Mouse (Mus musculus): Measurements from ENCODE around the gene Mical3. TPM values are rescaled to one million over a fixed set of nuclear protein-coding genes. Genes with fewer than 3 reads are reported as not detected.

Mical3 gene
- polyA plus RNA-seq, 1 experiment from 2014 or later, result 37.0 TPM

DNA sequence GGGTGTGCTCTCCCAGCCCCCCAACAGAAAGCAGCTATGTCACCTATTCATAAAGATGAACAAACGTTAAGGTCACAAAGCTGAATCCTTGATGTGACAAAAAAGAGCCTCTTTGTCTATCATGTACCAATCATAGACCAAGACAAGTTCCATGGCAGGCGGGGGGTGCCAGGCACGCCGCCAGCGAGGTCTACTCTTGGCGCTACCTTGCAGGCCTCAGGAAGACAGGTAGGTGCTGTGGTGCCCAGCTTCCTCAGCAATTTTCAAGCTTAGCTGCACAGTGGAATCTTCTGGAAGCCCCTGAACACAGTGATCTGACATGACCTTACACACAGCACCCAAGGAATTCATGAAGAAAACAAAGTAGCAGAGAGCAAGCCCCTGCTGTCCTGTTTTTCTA lies 224.3 kb downstream of the Mical3 start:
- WGBS, result 93% methylated on average over 6 of the region's 6 CpGs
- Histone ChIP-seq H3K4me2 (ENCODE audit: low read length) (no peak overlapping the region), H3K9me3 (replicated peaks; ENCODE audit: control insufficient read depth, low read length, poor library complexity, severe bottlenecking) (no peaks in the 10 kb centered on the region), H3K36me3 (ENCODE audit: control insufficient read depth, insufficient read depth, low read length) (no peaks in the 10 kb centered on the region), H3K4me1 (ENCODE audit: control insufficient read depth, insufficient read depth, low read length) (no peaks in the 10 kb centered on the region), H3K27ac (ENCODE audit: low read length) (no peak overlapping the region), H3K9ac (ENCODE audit: low read depth, low read length) (no peak overlapping the region), H3K4me3 (ENCODE audit: low read depth, low read length) (no peak overlapping the region), H3K27me3 (ENCODE audit: control insufficient read depth, insufficient read depth, low read depth, low read length) (no peaks in the 10 kb centered on the region)
- no peak for ATAC-seq

DNA sequence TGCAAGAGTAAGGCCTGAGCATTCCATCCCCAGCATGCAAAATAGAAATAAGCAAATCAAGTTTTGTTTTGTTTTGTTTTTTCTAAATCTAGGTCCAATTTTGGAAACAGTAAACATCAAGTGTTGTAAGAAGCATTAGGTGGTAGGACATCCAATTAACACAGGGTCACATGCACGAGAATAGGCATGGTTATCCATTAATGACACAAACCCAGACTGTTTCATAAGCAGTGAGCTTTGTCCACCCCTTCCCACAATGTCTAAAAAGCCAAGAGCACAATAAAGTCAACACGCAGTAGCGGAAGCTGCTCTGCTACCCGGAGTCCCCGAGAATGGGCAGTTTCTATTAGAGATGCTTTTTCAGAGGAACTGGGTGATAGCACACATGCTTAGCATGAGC lies 225.7 kb downstream of the Mical3 start:
- Histone ChIP-seq H3K4me2 (ENCODE audit: low read length) (no peak overlapping the region), H3K36me3 (ENCODE audit: control insufficient read depth, insufficient read depth, low read length) (no peaks in the 10 kb centered on the region), H3K4me3 (ENCODE audit: low read depth, low read length) (no peak overlapping the region), H3K27ac (ENCODE audit: low read length) (no peak overlapping the region), H3K4me1 (ENCODE audit: control insufficient read depth, insufficient read depth, low read length) (no peaks in the 10 kb centered on the region), H3K9ac (ENCODE audit: low read depth, low read length) (no peak overlapping the region), H3K27me3 (ENCODE audit: control insufficient read depth, insufficient read depth, low read depth, low read length) (no peaks in the 10 kb centered on the region), H3K9me3 (replicated peaks; ENCODE audit: control insufficient read depth, low read length, poor library complexity, severe bottlenecking) (no peaks in the 10 kb centered on the region)
- 82% methylated on average over 5 of the region's 5 CpGs for whole genome bisulfite sequencing
- ATAC-seq, result no peak

DNA sequence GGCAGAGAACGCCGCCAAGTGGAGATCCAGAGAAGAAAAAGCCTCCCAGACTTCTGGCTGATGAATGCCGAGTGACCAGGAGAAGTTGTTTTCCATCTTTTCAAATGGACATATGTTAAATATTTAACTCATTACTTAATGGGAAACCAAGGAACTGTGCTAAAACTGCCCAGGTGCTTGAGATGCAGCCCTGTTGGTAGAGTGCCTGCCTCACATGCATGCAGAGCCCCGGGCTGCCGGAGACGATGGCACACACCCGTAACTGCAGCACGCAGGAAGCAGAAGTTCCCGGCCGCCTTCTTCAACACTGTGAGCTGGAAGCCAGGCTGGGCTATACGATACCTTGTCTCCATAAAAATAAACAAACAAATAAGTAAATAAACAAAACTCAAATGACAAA lies 226.8 kb downstream of the Mical3 start:
- Histone ChIP-seq H3K27ac (ENCODE audit: low read length) (no peak overlapping the region), H3K4me2 (ENCODE audit: low read length) (no peak overlapping the region), H3K9ac (ENCODE audit: low read depth, low read length) (no peak overlapping the region), H3K4me1 (ENCODE audit: control insufficient read depth, insufficient read depth, low read length) (no peaks in the 10 kb centered on the region), H3K4me3 (ENCODE audit: low read depth, low read length) (no peak overlapping the region), H3K36me3 (ENCODE audit: control insufficient read depth, insufficient read depth, low read length) (no peaks in the 10 kb centered on the region), H3K9me3 (replicated peaks; ENCODE audit: control insufficient read depth, low read length, poor library complexity, severe bottlenecking) (no peaks in the 10 kb centered on the region), H3K27me3 (ENCODE audit: control insufficient read depth, insufficient read depth, low read depth, low read length) (no peaks in the 10 kb centered on the region)
- no peak for ATAC-seq
- WGBS, result 92% methylated on average over 11 of the region's 11 CpGs

DNA sequence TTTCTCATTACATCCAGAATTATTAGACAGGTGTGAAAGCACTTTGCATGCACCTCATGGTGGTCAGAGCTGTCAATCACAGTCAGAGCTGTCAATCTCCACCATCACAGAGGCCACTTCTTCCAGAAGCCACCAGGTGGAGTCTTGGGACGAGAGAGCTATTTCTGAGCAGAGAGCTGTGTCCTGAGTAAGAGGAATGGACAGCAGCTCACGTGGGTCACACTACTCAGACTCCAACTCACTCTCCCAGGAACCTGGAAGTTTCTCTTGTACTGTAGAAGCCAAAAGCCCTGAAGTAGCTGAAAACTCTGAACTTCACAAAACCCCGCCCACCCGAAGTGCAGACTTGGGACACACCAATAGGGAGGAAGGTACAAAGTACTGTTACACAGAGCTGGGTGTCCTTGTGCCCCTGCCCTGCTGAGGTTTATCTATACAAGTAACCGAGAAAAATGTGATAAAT lies 227.3 kb downstream of the Mical3 start:
- no peak overlapping the region for H3K4me3 ChIP-seq (ENCODE audit: low read depth, low read length)
- no peak overlapping the region for H3K4me2 ChIP-seq (ENCODE audit: low read length)
- WGBS, result 59% methylated on average over 5 of the region's 5 CpGs
- H3K4me1 ChIP-seq (ENCODE audit: control insufficient read depth, insufficient read depth, low read length), result no peaks in the 10 kb centered on the region
- H3K27me3 ChIP-seq (ENCODE audit: control insufficient read depth, insufficient read depth, low read depth, low read length), result no peaks in the 10 kb centered on the region
- no peak overlapping the region for H3K9ac ChIP-seq (ENCODE audit: low read depth, low read length)
- no peak overlapping the region for H3K27ac ChIP-seq (ENCODE audit: low read length)
- H3K9me3 ChIP-seq (replicated peaks; ENCODE audit: control insufficient read depth, low read length, poor library complexity, severe bottlenecking), result no peaks in the 10 kb centered on the region
- no peak for ATAC-seq
- no peaks in the 10 kb centered on the region for H3K36me3 ChIP-seq (ENCODE audit: control insufficient read depth, insufficient read depth, low read length)

DNA sequence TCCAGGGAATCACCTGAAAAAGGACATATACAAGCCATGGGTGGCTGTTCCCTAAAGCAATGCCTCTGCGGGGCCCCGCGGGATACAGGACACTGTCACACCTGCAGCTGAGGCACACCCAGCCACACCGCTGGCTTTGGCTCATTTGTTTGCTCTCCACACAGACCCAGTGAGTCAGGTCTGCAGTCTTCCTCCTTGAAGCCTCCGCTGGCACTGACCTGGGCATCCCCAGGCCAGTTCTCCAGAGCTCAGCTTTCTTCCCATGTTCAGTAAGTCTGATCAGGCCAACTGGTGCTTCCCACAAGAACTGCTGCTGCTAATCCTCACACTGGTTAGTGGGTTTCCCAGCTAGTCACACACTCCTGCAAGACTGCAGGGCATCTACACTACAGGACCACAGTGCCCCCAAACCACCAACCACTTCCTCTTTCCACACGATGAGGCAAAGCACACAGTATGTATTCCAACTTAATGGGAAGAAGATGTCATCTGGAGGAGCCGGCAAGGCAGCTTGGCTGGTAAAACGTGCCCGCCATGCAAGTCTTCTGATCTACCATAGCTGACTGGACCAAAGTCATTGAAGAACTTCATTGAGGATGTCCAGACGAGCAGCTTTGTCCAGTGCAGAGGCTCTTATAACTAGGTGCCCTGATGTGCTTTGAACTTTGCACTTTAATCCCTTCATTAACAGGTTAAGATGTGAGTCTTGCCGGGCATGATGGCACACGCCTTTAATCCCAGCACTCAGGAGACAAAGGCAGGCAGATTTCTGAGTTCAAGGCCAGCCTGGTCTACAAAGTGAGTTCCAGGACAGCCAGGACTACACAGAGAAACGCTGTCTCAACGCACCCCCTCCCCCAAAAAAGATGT lies 228.8 kb downstream of the Mical3 start:
- Histone ChIP-seq H3K36me3 (ENCODE audit: control insufficient read depth, insufficient read depth, low read length) (no peaks in the 10 kb centered on the region), H3K9me3 (replicated peaks; ENCODE audit: control insufficient read depth, low read length, poor library complexity, severe bottlenecking) (no peaks in the 10 kb centered on the region), H3K27ac (ENCODE audit: low read length) (no peak overlapping the region), H3K4me3 (ENCODE audit: low read depth, low read length) (no peak overlapping the region), H3K4me1 (ENCODE audit: control insufficient read depth, insufficient read depth, low read length) (no peaks in the 10 kb centered on the region), H3K4me2 (ENCODE audit: low read length) (no peak overlapping the region), H3K9ac (ENCODE audit: low read depth, low read length) (no peak overlapping the region), H3K27me3 (ENCODE audit: control insufficient read depth, insufficient read depth, low read depth, low read length) (no peaks in the 10 kb centered on the region)
- WGBS, result 87% methylated on average over 14 of the region's 14 CpGs
- ATAC-seq, result no peak

DNA sequence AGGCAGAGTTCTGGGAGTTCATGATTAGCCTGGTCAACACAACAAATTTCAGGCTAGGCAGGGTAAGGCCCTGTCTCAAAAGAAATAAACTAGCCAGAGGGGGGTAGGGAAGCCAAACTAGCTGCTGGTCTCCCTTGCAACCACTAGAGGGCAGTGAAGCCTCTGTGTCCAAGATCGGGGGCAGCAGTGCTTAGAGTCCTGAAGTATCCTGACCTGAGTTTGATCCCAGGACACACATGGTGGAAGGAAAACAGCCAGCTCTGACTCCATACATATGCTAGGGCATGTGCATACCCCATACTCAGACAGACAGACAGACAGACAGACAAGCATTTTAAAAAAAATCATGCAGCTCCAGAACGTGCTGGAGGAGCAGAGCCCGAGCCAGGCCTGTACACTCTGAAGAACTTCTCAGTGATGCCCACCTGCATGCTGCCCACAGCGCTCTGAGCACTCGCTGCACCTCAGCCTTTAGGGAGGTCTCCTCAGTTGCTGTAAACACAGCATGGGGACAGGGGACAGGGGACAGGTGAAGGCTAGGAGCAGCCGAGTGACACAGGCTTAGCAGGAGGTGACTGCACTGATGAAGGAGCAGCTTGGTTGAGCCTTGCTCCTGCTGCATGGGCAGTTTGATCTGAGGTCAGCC lies 232.5 kb downstream of the Mical3 start:
- Histone ChIP-seq H3K9me3 (replicated peaks; ENCODE audit: control insufficient read depth, low read length, poor library complexity, severe bottlenecking) (no peaks in the 10 kb centered on the region), H3K36me3 (ENCODE audit: control insufficient read depth, insufficient read depth, low read length) (peaks cover 3% of the 10 kb centered on the region; the same call in 1 of the 2 replicates), H3K9ac (ENCODE audit: low read depth, low read length) (no peak overlapping the region), H3K4me2 (ENCODE audit: low read length) (no peak overlapping the region), H3K27ac (ENCODE audit: low read length) (no peak overlapping the region), H3K27me3 (ENCODE audit: control insufficient read depth, insufficient read depth, low read depth, low read length) (no peaks in the 10 kb centered on the region), H3K4me1 (ENCODE audit: control insufficient read depth, insufficient read depth, low read length) (no peaks in the 10 kb centered on the region), H3K4me3 (ENCODE audit: low read depth, low read length) (no peak overlapping the region)
- 77% methylated on average over 6 of the region's 6 CpGs for WGBS
- ATAC-seq, result no peak

DNA sequence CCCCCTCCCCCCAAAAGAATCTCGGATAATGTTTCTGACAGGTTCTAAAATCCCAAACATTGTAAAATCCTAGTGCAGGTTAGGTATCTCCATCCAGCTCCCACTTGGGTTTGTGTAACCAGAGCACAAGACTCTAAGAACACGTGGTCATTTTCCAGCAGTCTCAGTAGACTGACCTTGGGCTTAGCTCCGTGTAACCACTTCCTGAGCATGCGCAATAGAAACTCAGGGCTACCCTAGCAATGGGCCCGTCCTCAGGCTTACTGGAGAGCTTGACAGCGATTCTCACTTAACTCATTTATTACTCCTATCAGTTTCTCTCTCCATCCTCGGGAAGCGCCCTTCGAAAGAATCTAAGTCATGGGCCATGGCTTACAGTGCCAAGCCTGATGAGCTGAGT lies 236.3 kb downstream of the Mical3 start:
- H3K27ac ChIP-seq (ENCODE audit: low read length), result no peak overlapping the region
- no peak overlapping the region for H3K9ac ChIP-seq (ENCODE audit: low read depth, low read length)
- no peak overlapping the region for H3K4me2 ChIP-seq (ENCODE audit: low read length)
- H3K36me3 ChIP-seq (ENCODE audit: control insufficient read depth, insufficient read depth, low read length), result peaks cover 14% of the 10 kb centered on the region; the same call in 1 of the 2 replicates
- H3K9me3 ChIP-seq (replicated peaks; ENCODE audit: control insufficient read depth, low read length, poor library complexity, severe bottlenecking), result no peaks in the 10 kb centered on the region
- no peak overlapping the region for H3K4me3 ChIP-seq (ENCODE audit: low read depth, low read length)
- H3K27me3 ChIP-seq (ENCODE audit: control insufficient read depth, insufficient read depth, low read depth, low read length), result no peaks in the 10 kb centered on the region
- H3K4me1 ChIP-seq (ENCODE audit: control insufficient read depth, insufficient read depth, low read length), result no peaks in the 10 kb centered on the region
- 95% methylated on average over 9 of the region's 9 CpGs for WGBS
- ATAC-seq, result no peak

DNA sequence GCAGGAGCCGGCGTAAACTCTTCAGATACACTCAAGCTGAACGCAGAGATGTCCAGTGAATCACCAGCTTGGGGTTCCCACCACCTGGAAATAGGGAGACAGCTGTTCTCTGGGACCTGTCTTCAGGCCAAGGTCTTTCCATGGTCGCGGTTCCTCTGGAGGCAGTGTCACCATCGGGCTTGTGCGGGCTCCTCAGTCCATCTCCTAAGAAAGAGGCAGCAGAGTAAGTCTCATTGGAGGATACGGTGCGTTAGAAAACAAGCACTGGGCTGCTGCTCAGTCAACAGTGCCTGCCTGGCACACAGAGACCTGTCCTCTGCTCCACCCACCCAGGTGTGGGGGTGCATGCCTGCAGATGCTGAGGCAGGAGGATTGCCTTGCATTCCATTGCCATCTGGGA lies 236.7 kb downstream of the Mical3 start:
- no peaks in the 10 kb centered on the region for H3K9me3 ChIP-seq (replicated peaks; ENCODE audit: control insufficient read depth, low read length, poor library complexity, severe bottlenecking)
- H3K36me3 ChIP-seq (ENCODE audit: control insufficient read depth, insufficient read depth, low read length), result peaks cover 14% of the 10 kb centered on the region; the same call in 1 of the 2 replicates
- no peaks in the 10 kb centered on the region for H3K4me1 ChIP-seq (ENCODE audit: control insufficient read depth, insufficient read depth, low read length)
- H3K9ac ChIP-seq (ENCODE audit: low read depth, low read length), result no peak overlapping the region
- WGBS, result 97% methylated on average over 9 of the region's 9 CpGs
- no peak overlapping the region for H3K4me2 ChIP-seq (ENCODE audit: low read length)
- ATAC-seq, result no peak
- H3K27me3 ChIP-seq (ENCODE audit: control insufficient read depth, insufficient read depth, low read depth, low read length), result no peaks in the 10 kb centered on the region
- no peak overlapping the region for H3K4me3 ChIP-seq (ENCODE audit: low read depth, low read length)
- no peak overlapping the region for H3K27ac ChIP-seq (ENCODE audit: low read length)

DNA sequence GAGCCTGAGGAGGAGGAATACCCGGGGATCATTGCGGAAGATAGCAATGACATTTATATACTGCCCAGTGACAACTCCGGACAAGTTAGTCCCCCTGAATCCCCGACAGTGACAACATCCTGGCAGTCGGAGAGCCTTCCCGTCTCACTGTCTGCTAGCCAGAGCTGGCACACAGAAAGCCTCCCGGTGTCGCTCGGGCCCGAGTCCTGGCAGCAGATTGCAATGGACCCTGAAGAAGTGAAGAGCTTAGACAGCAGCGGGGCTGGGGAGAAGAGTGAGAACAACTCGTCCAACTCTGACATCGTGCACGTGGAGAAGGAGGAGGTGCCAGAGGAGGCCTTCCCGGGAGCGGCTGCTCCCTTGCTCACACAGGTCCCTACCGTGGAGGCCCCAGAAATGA lies 244.1 kb downstream of the Mical3 start:
- no peak for ATAC-seq
- H3K9ac ChIP-seq (ENCODE audit: low read depth, low read length), result no peak overlapping the region
- H3K4me1 ChIP-seq (ENCODE audit: control insufficient read depth, insufficient read depth, low read length), result no peaks in the 10 kb centered on the region
- H3K4me2 ChIP-seq (ENCODE audit: low read length), result no peak overlapping the region
- H3K9me3 ChIP-seq (replicated peaks; ENCODE audit: control insufficient read depth, low read length, poor library complexity, severe bottlenecking), result no peaks in the 10 kb centered on the region
- H3K4me3 ChIP-seq (ENCODE audit: low read depth, low read length), result no peak overlapping the region
- peaks cover 25% of the 10 kb centered on the region for H3K36me3 ChIP-seq (ENCODE audit: control insufficient read depth, insufficient read depth, low read length)
- 94% methylated on average over 17 of the region's 17 CpGs for WGBS
- H3K27me3 ChIP-seq (ENCODE audit: control insufficient read depth, insufficient read depth, low read depth, low read length), result no peaks in the 10 kb centered on the region
- H3K27ac ChIP-seq (ENCODE audit: low read length), result no peak overlapping the region

All from midbrain, embryonic 16.5 days (tissue).